Mouse (Mus musculus) E14TG2a.4 (cell line): Measurements from ENCODE around the gene Ctbp2.

Experiments used
- H3K27me3 ChIP-seq: 2 replicates; pipeline ENCODE4 v1.6.1; 2014; ENCODE audit warnings: low read length, control low read depth; ENCODE audit not compliant: insufficient read depth
- H3K36me3 ChIP-seq: 2 replicates; pipeline ENCODE4 v1.6.1; 2014; ENCODE audit warnings: low read length, control low read depth; ENCODE audit not compliant: insufficient read depth
- H3K4me1 ChIP-seq: replicated peaks from 2 replicates; pipeline ENCODE4 v1.6.1; 2014; ENCODE audit warnings: low read depth, low read length, control low read depth
- H3K4me3 ChIP-seq: replicated peaks from 2 replicates; pipeline ENCODE4 v1.5.1; 2014; ENCODE audit warnings: mild to moderate bottlenecking, low read length
- H3K9me3 ChIP-seq: 2 replicates; pipeline ENCODE4 v1.6.1; 2014; ENCODE audit warnings: low read length, control low read depth
- CTCF ChIP-seq: conservative IDR thresholded peaks from 2 replicates; pipeline ENCODE4 v1.5.1; 2014; ENCODE audit warnings: low read length
- NANOG ChIP-seq: IDR thresholded peaks from 2 replicates; pipeline ENCODE4 v1.6.1; 2014; ENCODE audit warnings: borderline replicate concordance, low read length, mixed read lengths
- POU5F1 ChIP-seq: IDR thresholded peaks from 2 replicates; pipeline ENCODE4 v1.6.1; 2014; ENCODE audit warnings: low read length, borderline replicate concordance

Ctbp2 gene

DNA sequence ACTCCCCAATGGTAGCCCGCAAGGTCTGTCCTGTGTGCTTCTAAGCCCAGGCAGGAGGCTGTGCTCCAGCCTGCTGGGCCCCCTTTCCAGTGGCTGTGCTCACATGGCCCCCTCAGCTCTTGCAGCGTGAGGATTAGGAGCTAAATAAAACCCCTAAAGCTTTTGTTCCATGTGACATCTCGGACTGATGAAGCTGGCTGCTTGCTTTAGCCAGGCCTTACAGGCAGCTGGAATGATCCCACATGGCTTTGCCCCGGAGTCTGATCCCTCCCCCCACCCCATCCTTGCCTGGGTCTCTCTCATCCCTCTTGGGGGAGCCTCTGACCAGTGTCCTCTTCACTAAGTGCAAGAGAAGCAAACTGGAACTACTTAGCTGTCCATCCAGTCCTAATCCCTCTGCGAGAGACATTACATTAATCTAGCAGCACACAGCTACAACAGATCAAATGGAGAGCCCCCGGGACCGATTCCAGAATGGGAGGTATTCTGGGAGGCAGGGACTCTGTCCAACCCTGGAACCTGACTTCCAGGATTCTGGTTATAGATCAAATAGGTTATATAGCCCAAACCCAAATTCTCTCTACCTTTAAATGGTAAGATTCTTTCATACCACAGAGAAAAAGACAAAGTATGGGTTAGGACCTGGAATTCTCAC, 108.6 kb downstream of the Ctbp2 start:
- no peaks in the 10 kb centered on the region for H3K9me3 ChIP-seq
- H3K36me3 ChIP-seq = peaks cover 95% of the 10 kb centered on the region
- peaks cover 96% of the 10 kb centered on the region for H3K4me1 ChIP-seq
- peak overlapping the region; percentile 27; the same call in 1 of the 2 replicates for H3K4me3 ChIP-seq
- H3K27me3 ChIP-seq = no peaks in the 10 kb centered on the region
- TF ChIP-seq CTCF = no peak
- no peak for TF ChIP-seq POU5F1
- TF ChIP-seq NANOG = no peak

DNA sequence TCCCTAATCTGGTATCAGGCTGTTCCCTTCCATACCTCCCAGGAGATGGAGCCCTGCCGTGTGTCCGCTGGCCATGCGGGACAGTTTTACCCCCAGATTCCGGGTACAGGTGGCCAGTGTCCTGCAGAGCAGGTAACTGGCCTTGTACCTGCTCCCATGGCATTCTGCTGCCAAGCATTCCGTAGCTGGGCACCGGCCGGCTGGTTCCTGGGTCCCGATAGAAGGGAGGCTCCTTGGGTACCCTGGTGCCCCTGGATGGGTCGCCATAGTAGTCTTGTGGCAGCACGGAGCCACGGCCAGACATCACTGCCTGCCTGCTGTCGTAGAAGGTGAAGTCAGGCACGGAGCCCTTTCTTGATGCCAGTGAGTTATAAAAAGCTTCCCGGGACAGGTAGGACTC, 109.5 kb downstream of the Ctbp2 start:
- Histone ChIP-seq H3K9me3 (no peaks in the 10 kb centered on the region), H3K27me3 (no peaks in the 10 kb centered on the region), H3K4me1 (peaks cover 96% of the 10 kb centered on the region), H3K36me3 (peaks cover 95% of the 10 kb centered on the region), H3K4me3 (0 out of 2 replicates have a peak overlapping the region, but pooled peaks have one; percentile 23)
- TF ChIP-seq POU5F1 (no peak), CTCF (no peak), NANOG (no peak)

DNA sequence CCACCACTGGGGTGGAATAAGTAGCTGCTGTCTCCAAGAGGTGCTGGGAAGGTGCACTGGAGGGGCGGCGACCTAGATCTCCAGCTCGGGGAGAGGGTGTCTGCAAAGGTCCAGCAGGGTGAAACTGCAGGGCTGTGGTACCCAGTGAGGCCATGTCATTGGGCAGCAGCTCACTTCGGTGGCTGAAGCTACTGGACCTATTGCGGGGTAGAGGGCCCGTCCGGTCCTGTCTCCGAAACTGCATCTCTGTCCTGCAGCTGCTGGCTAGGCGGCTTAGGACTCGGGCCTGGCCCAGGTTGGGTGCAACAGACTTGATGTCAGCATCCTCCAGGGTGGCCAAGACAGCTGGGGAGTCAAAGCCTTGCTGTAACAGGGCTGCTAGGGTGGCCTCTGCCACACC, 110.2 kb downstream of the Ctbp2 start:
- no peaks in the 10 kb centered on the region for H3K27me3 ChIP-seq
- H3K4me3 ChIP-seq = peak overlapping the region; percentile 23; the same call in 1 of the 2 replicates
- TF ChIP-seq NANOG = no peak
- TF ChIP-seq CTCF = no peak
- H3K4me1 ChIP-seq = peaks cover 96% of the 10 kb centered on the region
- peaks cover 95% of the 10 kb centered on the region for H3K36me3 ChIP-seq
- no peaks in the 10 kb centered on the region for H3K9me3 ChIP-seq

DNA sequence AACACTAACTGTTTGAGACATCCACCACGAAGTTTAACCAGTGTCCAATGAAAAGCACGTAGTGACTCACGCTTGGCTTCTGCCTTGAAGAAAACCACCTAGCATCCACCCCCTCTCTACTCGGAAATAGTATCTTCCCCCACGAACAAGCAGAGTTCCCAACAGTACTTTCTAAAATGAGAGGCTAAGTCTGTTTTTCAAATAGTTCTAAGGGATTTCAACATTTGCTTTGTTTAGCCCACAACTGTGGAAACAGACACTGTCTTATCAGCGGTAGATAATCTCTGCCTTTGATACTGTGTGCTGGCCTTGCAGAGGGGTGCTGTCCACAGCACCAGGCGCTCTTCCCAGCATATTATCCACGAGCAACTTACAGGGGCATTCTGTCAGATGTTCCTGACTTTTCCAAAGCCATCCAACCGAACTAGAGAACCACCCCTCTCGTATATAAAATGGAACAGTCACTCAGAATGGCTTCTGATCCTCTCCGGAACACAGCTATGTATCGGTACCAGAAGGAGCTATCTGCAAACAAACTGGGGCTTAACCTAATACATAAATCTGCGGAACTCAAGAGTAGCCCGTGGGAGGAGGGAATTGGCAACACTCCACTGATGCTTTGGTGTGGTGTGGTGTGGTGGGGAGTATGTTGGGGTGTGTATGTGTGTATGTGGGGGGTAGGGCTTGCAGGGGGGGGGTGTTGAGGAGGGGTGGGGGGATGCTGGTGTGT, 111.4 kb downstream of the Ctbp2 start:
- Histone ChIP-seq H3K4me3 (no peak overlapping the region), H3K27me3 (no peaks in the 10 kb centered on the region), H3K9me3 (no peaks in the 10 kb centered on the region), H3K36me3 (peaks cover 95% of the 10 kb centered on the region), H3K4me1 (peaks cover 96% of the 10 kb centered on the region)
- no peak for TF ChIP-seq POU5F1
- no peak for TF ChIP-seq NANOG
- TF ChIP-seq CTCF = no peak

DNA sequence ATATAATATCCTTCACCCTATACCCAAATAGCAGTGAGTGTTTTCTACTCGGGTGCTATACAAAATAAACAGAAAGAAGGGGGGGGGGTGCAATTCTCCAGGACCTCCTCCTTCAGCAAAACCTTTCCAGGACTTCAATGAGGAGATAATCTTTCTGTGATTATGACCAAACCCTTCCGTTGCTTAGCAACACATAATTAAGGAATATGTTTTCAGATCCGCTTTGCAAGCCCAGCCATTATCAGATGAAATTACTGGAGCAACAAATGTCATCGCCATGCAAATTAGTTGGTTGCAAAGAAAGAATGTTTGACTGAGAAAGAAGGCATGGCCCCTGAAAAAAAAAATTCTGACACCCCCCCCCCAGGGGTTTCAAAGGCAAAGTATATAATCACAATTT, 112.5 kb downstream of the Ctbp2 start:
- Histone ChIP-seq H3K27me3 (no peaks in the 10 kb centered on the region), H3K4me1 (peaks cover 98% of the 10 kb centered on the region), H3K36me3 (peaks cover 98% of the 10 kb centered on the region), H3K4me3 (no peak overlapping the region), H3K9me3 (no peaks in the 10 kb centered on the region)
- TF ChIP-seq POU5F1 = no peak
- no peak for TF ChIP-seq CTCF
- TF ChIP-seq NANOG = no peak

DNA sequence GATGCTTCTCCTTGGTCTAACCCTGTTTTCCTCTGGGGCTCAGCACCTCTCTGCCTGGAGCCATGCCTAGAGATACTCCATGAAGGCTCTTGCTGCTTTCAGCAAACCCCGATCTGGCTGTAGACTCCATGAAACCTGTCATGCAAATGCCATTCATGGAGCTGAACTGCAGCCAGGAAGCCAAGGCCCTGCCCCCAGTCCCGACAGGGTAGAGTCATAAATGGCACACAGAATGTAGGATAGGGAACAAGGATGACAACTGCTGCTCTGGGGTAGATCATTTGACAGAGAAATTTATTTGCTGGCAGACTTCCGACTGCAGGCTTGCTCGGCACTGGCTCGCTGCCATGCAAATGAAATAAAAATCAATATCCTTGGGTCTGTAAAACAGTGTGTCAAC, 113.0 kb downstream of the Ctbp2 start:
- Histone ChIP-seq H3K36me3 (peaks cover 98% of the 10 kb centered on the region), H3K9me3 (no peaks in the 10 kb centered on the region), H3K4me3 (no peak overlapping the region), H3K4me1 (peaks cover 98% of the 10 kb centered on the region), H3K27me3 (no peaks in the 10 kb centered on the region)
- TF ChIP-seq CTCF = no peak
- TF ChIP-seq NANOG = no peak
- TF ChIP-seq POU5F1 = no peak

DNA sequence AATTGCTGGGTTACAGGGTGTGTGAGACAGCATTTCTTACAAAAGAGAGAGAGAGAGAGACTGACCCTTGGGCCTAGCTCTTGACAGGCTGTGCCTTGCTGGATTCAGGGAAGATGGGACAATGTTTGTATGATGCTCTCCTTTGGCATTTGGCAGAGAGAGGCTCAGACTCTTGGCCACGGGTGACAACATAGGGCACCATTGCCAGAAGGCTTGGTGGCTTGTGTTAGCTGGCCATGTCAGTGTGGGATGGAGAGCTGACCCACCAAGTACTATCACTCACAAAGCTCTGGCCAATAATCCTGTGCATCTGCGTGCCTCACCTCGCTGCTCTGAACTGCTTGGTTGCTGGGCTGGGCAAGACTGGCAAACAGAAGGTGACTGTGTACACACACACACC, 113.7 kb downstream of the Ctbp2 start:
- H3K9me3 ChIP-seq = no peaks in the 10 kb centered on the region
- peaks cover 98% of the 10 kb centered on the region for H3K36me3 ChIP-seq
- H3K27me3 ChIP-seq = no peaks in the 10 kb centered on the region
- H3K4me1 ChIP-seq = peaks cover 98% of the 10 kb centered on the region
- TF ChIP-seq CTCF = no peak
- TF ChIP-seq POU5F1 = no peak
- no peak for TF ChIP-seq NANOG
- no peak overlapping the region for H3K4me3 ChIP-seq

DNA sequence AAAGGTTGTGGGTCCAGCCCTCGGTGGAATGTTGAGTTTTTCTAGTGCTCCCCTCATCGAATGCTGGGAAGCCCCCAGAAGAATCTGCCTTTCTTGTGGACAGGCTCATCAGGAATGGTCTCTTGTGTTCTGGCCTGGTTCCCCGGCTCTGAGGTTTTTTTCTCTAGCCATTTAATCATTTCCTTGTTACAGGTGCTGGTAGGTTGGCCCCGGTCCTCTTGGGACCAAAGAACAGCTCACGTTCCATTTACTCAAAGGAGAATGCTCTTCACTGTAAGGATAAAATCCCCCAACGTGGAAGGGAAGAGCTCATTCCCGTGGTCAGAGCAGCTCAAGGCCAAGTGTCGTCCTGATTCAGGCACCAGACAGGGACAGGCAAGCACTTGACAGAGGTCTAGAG, 114.5 kb downstream of the Ctbp2 start:
- Histone ChIP-seq H3K36me3 (peaks cover 98% of the 10 kb centered on the region), H3K4me3 (no peak overlapping the region), H3K27me3 (no peaks in the 10 kb centered on the region), H3K4me1 (peaks cover 98% of the 10 kb centered on the region), H3K9me3 (no peaks in the 10 kb centered on the region)
- no peak for TF ChIP-seq NANOG
- no peak for TF ChIP-seq POU5F1
- no peak for TF ChIP-seq CTCF
